Mouse (Mus musculus): ENCODE results near the gene Prss57. TPM values are rescaled to one million over a fixed set of nuclear protein-coding genes. Genes with fewer than 3 reads are reported as not detected.

Prss57 gene
- polyA plus RNA-seq, 1 experiment from 2014 or later: 6.3 TPM

- H3K9ac ChIP-seq (ENCODE audit: low read depth, low read length): no peak overlapping the region
- no peak overlapping the region for H3K4me2 ChIP-seq (ENCODE audit: low read depth, low read length)
- H3K27me3 ChIP-seq (ENCODE audit: control insufficient read depth, insufficient read depth, low read depth, low read length): no peaks in the 10 kb centered on the region
- H3K9me3 ChIP-seq (replicated peaks; ENCODE audit: control insufficient read depth, low read length): no peaks in the 10 kb centered on the region
- no peak for ATAC-seq (ENCODE audit: low read depth)
- peaks cover 4% of the 10 kb centered on the region for H3K4me1 ChIP-seq (ENCODE audit: control insufficient read depth, low read depth, low read length)
- H3K4me3 ChIP-seq (ENCODE audit: low read depth, low read length): no peak overlapping the region
- no peak overlapping the region for H3K27ac ChIP-seq (ENCODE audit: low read length)
- WGBS (ENCODE audit: insufficient replicate concordance): 63% methylated on average over 6 of the region's 6 CpGs
- H3K36me3 ChIP-seq (ENCODE audit: control insufficient read depth, insufficient read depth): no peaks in the 10 kb centered on the region
Measured at GRCm38 (mm10) chr10:79823011-79823410, 32.2 kb upstream of the Prss57 start.

GRCm38 (mm10) chr10:79822372-79822771, 31.6 kb upstream of the Prss57 start:
- Histone ChIP-seq H3K27me3 (ENCODE audit: control insufficient read depth, insufficient read depth, low read depth, low read length) (no peaks in the 10 kb centered on the region), H3K9ac (ENCODE audit: low read depth, low read length) (no peak overlapping the region), H3K36me3 (ENCODE audit: control insufficient read depth, insufficient read depth) (no peaks in the 10 kb centered on the region), H3K4me2 (ENCODE audit: low read depth, low read length) (no peak overlapping the region), H3K9me3 (replicated peaks; ENCODE audit: control insufficient read depth, low read length) (no peaks in the 10 kb centered on the region), H3K27ac (ENCODE audit: low read length) (no peak overlapping the region), H3K4me3 (ENCODE audit: low read depth, low read length) (no peak overlapping the region), H3K4me1 (ENCODE audit: control insufficient read depth, low read depth, low read length) (peaks cover 4% of the 10 kb centered on the region)
- 54% methylated on average over 17 of the region's 17 CpGs for WGBS (ENCODE audit: insufficient replicate concordance)
- peak; percentile 53 for ATAC-seq (ENCODE audit: low read depth)

GRCm38 (mm10) chr10:79821731-79822130, 31.0 kb upstream of the Prss57 start:
- H3K27me3 ChIP-seq (ENCODE audit: control insufficient read depth, insufficient read depth, low read depth, low read length): no peaks in the 10 kb centered on the region
- H3K27ac ChIP-seq (ENCODE audit: low read length): no peak overlapping the region
- ATAC-seq (ENCODE audit: low read depth): no peak
- H3K9ac ChIP-seq (ENCODE audit: low read depth, low read length): no peak overlapping the region
- H3K4me3 ChIP-seq (ENCODE audit: low read depth, low read length): no peak overlapping the region
- no peak overlapping the region for H3K4me2 ChIP-seq (ENCODE audit: low read depth, low read length)
- no peaks in the 10 kb centered on the region for H3K36me3 ChIP-seq (ENCODE audit: control insufficient read depth, insufficient read depth)
- H3K4me1 ChIP-seq (ENCODE audit: control insufficient read depth, low read depth, low read length): peaks cover 4% of the 10 kb centered on the region
- 80% methylated on average over 12 of the region's 12 CpGs for WGBS (ENCODE audit: insufficient replicate concordance)
- H3K9me3 ChIP-seq (replicated peaks; ENCODE audit: control insufficient read depth, low read length): no peaks in the 10 kb centered on the region

DNA sequence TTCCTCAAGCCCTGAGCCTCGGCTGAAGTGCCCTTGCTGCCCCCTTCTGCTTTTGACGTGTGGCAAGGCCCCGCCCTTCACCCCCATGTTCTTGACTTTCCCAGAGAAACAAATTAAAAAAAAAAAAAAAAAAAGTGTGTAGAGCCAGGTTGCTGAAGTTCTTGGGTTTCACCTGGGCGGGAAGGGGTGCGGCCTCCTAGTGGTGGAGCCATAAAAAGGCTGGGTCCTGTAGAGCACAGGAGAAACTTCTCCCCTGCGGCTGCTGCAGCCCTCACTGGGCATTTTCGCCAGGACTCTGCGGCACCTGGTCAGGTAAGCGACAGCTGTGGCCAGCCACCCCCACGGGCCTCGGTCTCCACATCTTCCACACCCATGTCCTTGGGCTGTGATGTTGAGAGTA, 30.0 kb upstream of the Prss57 start, which contains the start of gene Misp:
TSS of gene Misp (plus strand) at position 208 of the 400 bp plus-strand sequence.
- H3K27me3 ChIP-seq (ENCODE audit: control insufficient read depth, insufficient read depth, low read depth, low read length): no peaks in the 10 kb centered on the region
- no peak within 1 kb of the TSS for H3K27ac ChIP-seq (ENCODE audit: low read length)
- no peak within 1 kb of the TSS for H3K9ac ChIP-seq (ENCODE audit: low read depth, low read length)
- no peak within 1 kb of the TSS for H3K4me2 ChIP-seq (ENCODE audit: low read depth, low read length)
- no peak for ATAC-seq (ENCODE audit: low read depth)
- H3K4me3 ChIP-seq (ENCODE audit: low read depth, low read length): no peak within 1 kb of the TSS
- H3K36me3 ChIP-seq (ENCODE audit: control insufficient read depth, insufficient read depth): no peaks in the 10 kb centered on the region
- peaks cover 4% of the 10 kb centered on the region for H3K4me1 ChIP-seq (ENCODE audit: control insufficient read depth, low read depth, low read length)
- no peaks in the 10 kb centered on the region for H3K9me3 ChIP-seq (replicated peaks; ENCODE audit: control insufficient read depth, low read length)
- WGBS (ENCODE audit: insufficient replicate concordance): 53% methylated on average over 11 of the region's 11 CpGs

DNA sequence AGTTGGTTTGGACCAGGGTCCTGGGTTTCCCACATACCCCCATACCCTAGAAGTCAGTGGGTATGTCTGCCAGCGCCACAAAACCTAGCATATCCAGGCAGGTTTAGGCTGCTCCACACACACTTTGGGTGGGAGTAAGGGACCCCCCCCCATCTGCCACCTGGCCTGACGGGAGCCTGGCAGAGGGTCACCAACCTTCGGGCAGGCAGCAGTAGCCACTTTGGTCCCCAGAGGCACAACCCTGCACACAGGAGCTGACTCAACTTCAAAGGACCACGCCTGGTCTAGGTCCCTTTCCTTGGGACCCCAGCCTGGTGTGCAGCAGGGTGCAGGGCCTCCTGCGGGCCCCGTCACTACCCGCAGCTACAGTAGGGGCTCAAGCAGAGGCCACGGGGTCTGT, 29.5 kb upstream of the Prss57 start:
- Histone ChIP-seq H3K27me3 (ENCODE audit: control insufficient read depth, insufficient read depth, low read depth, low read length) (no peaks in the 10 kb centered on the region), H3K4me2 (ENCODE audit: low read depth, low read length) (no peak overlapping the region), H3K4me1 (ENCODE audit: control insufficient read depth, low read depth, low read length) (peaks cover 5% of the 10 kb centered on the region), H3K9ac (ENCODE audit: low read depth, low read length) (no peak overlapping the region), H3K36me3 (ENCODE audit: control insufficient read depth, insufficient read depth) (no peaks in the 10 kb centered on the region), H3K9me3 (replicated peaks; ENCODE audit: control insufficient read depth, low read length) (no peaks in the 10 kb centered on the region), H3K4me3 (ENCODE audit: low read depth, low read length) (no peak overlapping the region), H3K27ac (ENCODE audit: low read length) (no peak overlapping the region)
- no peak for ATAC-seq (ENCODE audit: low read depth)
- 63% methylated on average over 8 of the region's 8 CpGs for WGBS (ENCODE audit: insufficient replicate concordance)

DNA sequence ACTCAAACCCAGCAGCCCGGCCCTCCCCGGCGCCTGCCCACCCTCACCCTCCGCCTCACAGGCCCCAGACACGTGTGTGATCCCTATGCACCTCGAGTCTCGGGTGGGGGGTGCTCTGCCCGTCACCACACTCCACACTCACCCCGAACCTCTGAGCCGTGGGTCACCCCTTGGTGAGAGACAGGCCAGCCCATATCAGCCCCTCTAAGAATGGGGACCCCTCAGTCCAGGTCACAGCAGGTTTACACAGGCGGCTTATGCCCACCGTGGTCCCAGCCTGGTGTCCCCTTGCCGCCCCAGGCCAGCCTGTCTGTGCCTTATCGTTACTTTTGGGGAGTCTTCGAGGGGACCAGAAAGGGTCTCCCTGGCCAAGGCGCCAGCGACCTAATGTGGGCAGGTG, 28.8 kb upstream of the Prss57 start:
- Histone ChIP-seq H3K9me3 (replicated peaks; ENCODE audit: control insufficient read depth, low read length) (no peaks in the 10 kb centered on the region), H3K27me3 (ENCODE audit: control insufficient read depth, insufficient read depth, low read depth, low read length) (no peaks in the 10 kb centered on the region), H3K27ac (ENCODE audit: low read length) (no peak overlapping the region), H3K4me2 (ENCODE audit: low read depth, low read length) (no peak overlapping the region), H3K36me3 (ENCODE audit: control insufficient read depth, insufficient read depth) (no peaks in the 10 kb centered on the region), H3K9ac (ENCODE audit: low read depth, low read length) (no peak overlapping the region), H3K4me1 (ENCODE audit: control insufficient read depth, low read depth, low read length) (peaks cover 8% of the 10 kb centered on the region), H3K4me3 (ENCODE audit: low read depth, low read length) (no peak overlapping the region)
- ATAC-seq (ENCODE audit: low read depth): no peak
- 80% methylated on average over 17 of the region's 17 CpGs for WGBS (ENCODE audit: insufficient replicate concordance)

- no peak overlapping the region for H3K4me3 ChIP-seq (ENCODE audit: low read depth, low read length)
- ATAC-seq (ENCODE audit: low read depth): no peak
- H3K27ac ChIP-seq (ENCODE audit: low read length): no peak overlapping the region
- H3K4me1 ChIP-seq (ENCODE audit: control insufficient read depth, low read depth, low read length): peaks cover 8% of the 10 kb centered on the region
- no peak overlapping the region for H3K4me2 ChIP-seq (ENCODE audit: low read depth, low read length)
- no peaks in the 10 kb centered on the region for H3K9me3 ChIP-seq (replicated peaks; ENCODE audit: control insufficient read depth, low read length)
- no peaks in the 10 kb centered on the region for H3K27me3 ChIP-seq (ENCODE audit: control insufficient read depth, insufficient read depth, low read depth, low read length)
- 47% methylated on average over 4 of the region's 4 CpGs for WGBS (ENCODE audit: insufficient replicate concordance)
- no peaks in the 10 kb centered on the region for H3K36me3 ChIP-seq (ENCODE audit: control insufficient read depth, insufficient read depth)
- H3K9ac ChIP-seq (ENCODE audit: low read depth, low read length): no peak overlapping the region
Measured at GRCm38 (mm10) chr10:79818225-79818624, 27.5 kb upstream of the Prss57 start.

GRCm38 (mm10) chr10:79817111-79817510, 26.4 kb upstream of the Prss57 start:
- H3K4me3 ChIP-seq (ENCODE audit: low read depth, low read length): no peak overlapping the region
- no peaks in the 10 kb centered on the region for H3K36me3 ChIP-seq (ENCODE audit: control insufficient read depth, insufficient read depth)
- 46% methylated on average over 2 of the region's 2 CpGs for WGBS (ENCODE audit: insufficient replicate concordance)
- no peak overlapping the region for H3K27ac ChIP-seq (ENCODE audit: low read length)
- no peaks in the 10 kb centered on the region for H3K27me3 ChIP-seq (ENCODE audit: control insufficient read depth, insufficient read depth, low read depth, low read length)
- H3K4me1 ChIP-seq (ENCODE audit: control insufficient read depth, low read depth, low read length): peaks cover 4% of the 10 kb centered on the region; the same call in 1 of the 2 replicates
- no peak overlapping the region for H3K4me2 ChIP-seq (ENCODE audit: low read depth, low read length)
- no peak overlapping the region for H3K9ac ChIP-seq (ENCODE audit: low read depth, low read length)
- H3K9me3 ChIP-seq (replicated peaks; ENCODE audit: control insufficient read depth, low read length): no peaks in the 10 kb centered on the region
- no peak for ATAC-seq (ENCODE audit: low read depth)

DNA sequence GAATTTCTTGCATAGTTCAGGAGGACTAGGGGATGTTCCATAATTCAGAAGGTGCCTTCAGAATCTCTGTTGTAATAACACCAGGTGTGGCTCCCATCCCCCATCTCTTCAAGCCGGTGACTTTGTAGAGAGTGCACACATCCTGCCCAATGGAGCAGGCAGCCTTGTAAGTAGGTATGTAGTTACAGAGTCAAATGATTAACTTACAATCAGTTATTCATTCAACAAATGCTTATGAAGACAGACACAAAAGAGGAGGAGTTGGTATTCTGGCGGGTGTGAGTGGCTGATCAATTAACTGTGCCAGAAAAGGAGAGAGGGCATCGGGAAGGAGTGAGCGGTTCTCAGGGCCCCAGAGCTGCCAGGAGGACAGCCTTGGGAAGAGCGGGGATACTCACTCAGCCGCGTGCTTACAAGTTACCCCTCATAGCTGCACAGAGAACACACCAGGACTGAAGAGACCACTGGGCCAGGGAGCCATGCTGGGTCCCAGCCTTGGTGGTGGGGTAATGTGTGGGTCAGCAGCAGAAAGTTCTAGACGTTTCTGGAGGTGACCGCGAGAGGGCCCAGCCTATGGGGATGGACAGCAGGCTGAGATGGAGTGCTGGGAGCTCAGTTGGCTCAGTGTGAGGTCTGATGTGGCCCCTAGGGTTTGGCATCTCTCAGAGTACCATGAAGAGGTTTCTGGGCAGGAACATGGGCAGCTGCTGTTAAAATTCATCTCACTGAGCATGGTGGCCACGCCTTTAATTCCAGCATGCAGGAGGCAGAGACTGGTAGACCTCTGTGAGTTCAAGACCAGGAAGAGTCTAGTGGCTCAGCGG, 25.1 kb upstream of the Prss57 start:
- 70% methylated on average over 12 of the region's 12 CpGs for WGBS (ENCODE audit: insufficient replicate concordance)
- no peak overlapping the region for H3K9ac ChIP-seq (ENCODE audit: low read depth, low read length)
- no peaks in the 10 kb centered on the region for H3K27me3 ChIP-seq (ENCODE audit: control insufficient read depth, insufficient read depth, low read depth, low read length)
- H3K4me2 ChIP-seq (ENCODE audit: low read depth, low read length): no peak overlapping the region
- peaks cover 4% of the 10 kb centered on the region; the same call in 1 of the 2 replicates for H3K4me1 ChIP-seq (ENCODE audit: control insufficient read depth, low read depth, low read length)
- no peak overlapping the region for H3K4me3 ChIP-seq (ENCODE audit: low read depth, low read length)
- H3K9me3 ChIP-seq (replicated peaks; ENCODE audit: control insufficient read depth, low read length): no peaks in the 10 kb centered on the region
- no peak overlapping the region for H3K27ac ChIP-seq (ENCODE audit: low read length)
- peak; percentile 25; the same call in 1 of the 2 replicates for ATAC-seq (ENCODE audit: low read depth)
- H3K36me3 ChIP-seq (ENCODE audit: control insufficient read depth, insufficient read depth): no peaks in the 10 kb centered on the region

Measured in liver, embryonic 16.5 days (tissue).